Mouse (Mus musculus): ENCODE measurements around the gene Hspa14.

The Hspa14 gene

DNA sequence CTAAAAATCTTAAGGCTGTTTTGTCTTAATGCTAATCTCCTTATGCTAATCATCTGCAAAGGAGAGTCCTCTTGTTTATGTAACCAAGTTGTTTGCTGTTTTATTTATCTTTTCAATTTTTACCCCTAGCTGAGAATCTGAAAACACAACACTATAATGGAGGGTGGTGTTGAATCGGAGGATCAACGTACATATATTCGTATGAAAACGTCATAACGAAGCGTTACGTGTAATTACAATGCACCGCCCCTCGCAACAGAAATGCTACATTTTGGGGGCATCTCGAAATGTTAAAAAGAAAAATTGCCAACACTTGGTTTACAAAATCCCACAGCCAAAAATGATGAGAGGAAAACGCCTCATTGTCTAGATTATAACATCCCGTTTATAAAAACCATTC lies 38.7 kb downstream of the Hspa14 start:
- CTCF ChIA-PET: interaction anchor here in 1 of 4 experiments (0.9 to 1.4 kb wide), 2 partner anchors 18 to 326 kb away, joined by 3 to 4 read pairs; no protein-coding TSS in a partner anchor

DNA sequence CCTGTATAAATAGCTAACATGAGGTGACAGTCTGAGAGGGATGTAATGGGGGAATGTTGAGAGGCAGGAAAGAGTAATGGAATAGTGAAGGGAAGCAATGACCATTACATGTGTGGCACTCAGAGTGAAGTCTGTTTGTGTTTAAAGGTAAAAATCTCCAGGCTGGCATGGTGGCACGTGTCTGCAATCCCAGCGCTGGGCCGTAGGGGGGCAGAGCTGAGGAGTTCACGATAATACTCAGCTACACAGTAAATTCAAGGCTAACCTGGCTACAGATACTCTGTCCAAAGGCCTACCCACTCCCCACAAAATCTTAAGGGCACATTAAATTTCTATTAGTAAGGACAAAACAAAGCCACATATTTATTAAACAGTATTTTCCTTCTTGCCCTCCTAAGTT lies 56.0 kb downstream of the Hspa14 start:
- POLR2A ChIA-PET: interaction anchor here in 3 of 4 experiments (0.6 to 14.4 kb wide), 15 partner anchors 9 to 124 kb away, joined by 3 to 156 read pairs (median 4); partner anchors contain the start of genes Cdnf (in 2 of the 3), Dclre1c (in 2 of the 3), Gm45902 (in 2 of the 3) and Hspa14 (in 2 of the 3)
- CTCF ChIA-PET: interaction anchor here in 2 of 4 experiments (0.6 to 1.6 kb wide), 9 partner anchors 14 to 361 kb away, joined by 3 to 6 read pairs (median 3); partner anchors contain the start of gene Suv39h2 (in 1 of the 2)

More for the DNA sequence above, 38.7 kb downstream of the Hspa14 start:
- POLR2A ChIA-PET: interaction anchor here (0.7 to 9.5 kb wide), 35 partner anchors 8 to 239 kb away, joined by 3 to 156 read pairs (median 16); partner anchors contain the start of genes Cdnf (in 4 of the 4), Gm45902 (in 4 of the 4), Hspa14 (in 4 of the 4) and Acbd7 (in 3 of the 4)

DNA sequence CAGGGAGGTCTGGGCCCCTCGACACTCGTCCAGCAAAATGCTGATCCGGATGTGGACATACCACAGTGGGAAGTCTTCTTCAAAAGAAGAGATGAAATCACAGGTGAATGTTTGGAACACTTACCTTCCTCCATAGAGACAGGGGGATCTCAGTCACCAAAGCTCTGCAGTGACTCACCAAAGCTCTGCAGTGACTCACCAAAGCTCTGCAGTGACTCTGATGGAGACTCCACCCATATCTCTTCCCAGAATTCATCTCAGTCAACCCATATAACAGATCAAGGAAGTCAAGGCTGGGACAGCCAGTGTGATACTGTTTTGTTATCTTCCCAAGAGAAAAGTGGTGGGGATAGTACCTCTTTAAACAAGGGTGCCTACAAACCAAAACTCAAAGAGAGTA lies 59.5 kb downstream of the Hspa14 start:
- ChIA-PET POLR2A (interaction anchor here in 3 of 4 experiments (1.0 to 14.4 kb wide), 5 partner anchors 20 to 60 kb away, joined by 3 to 156 read pairs (median 3); partner anchors contain the start of genes Dclre1c (in 2 of the 3), Suv39h2 (in 2 of the 3), Cdnf (in 1 of the 3) and Gm45902 (in 1 of the 3)), CTCF (no interaction called here)

DNA sequence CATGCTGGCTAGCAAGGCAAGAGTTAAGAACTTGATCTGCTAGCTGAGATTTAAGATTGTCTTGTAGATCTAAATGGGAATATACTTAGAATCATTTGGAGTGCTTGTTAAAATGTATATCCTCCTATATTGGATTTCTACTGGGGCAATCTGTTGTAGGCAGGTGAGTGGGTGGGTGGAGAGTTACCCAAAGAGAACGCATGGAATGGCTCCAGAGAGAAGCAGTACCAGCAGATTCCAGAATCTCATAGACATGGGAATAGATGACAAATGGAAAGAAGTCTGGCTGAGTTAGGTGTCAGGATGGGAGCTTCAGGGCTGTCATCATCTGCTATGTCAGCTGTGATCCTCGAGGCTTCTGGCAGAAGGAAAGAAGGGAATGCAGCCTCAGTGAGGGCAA lies 63.2 kb downstream of the Hspa14 start:
- ChIA-PET POLR2A (interaction anchor here in 2 of 4 experiments (0.8 to 4.0 kb wide), 7 partner anchors 8 to 63 kb away, joined by 3 to 24 read pairs (median 4); partner anchors contain the start of genes Cdnf (in 1 of the 2), Dclre1c (in 1 of the 2), Gm45902 (in 1 of the 2) and Hspa14 (in 1 of the 2)), CTCF (no interaction called here)

DNA sequence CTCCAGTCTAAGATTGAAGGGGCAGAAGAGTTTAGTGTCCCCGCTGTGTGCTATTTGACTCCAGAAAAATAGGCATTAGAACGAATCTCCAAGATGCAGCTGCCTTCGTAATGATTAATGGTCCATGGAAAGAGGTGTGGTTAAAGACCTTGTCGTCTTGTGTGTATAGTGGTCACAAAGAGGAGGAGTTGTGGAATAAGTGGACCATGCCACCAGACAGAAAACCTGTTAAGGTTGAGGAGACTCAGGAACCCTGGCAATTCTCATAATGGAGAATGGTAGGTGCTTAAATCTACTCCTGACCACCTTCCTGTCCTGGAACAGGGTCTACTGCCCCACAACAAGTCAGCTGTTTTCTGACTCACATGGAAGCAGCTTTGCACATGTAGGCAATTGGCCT lies 66.6 kb downstream of the Hspa14 start:
- POLR2A ChIA-PET: interaction anchor here in 2 of 4 experiments (0.6 to 2.4 kb wide), 5 partner anchors 22 to 1470 kb away, joined by 3 to 12 read pairs (median 9); partner anchors contain the start of genes Suv39h2 (in 2 of the 2), Dclre1c (in 1 of the 2) and Rpp38 (in 1 of the 2)
- CTCF ChIA-PET: no interaction called here

DNA sequence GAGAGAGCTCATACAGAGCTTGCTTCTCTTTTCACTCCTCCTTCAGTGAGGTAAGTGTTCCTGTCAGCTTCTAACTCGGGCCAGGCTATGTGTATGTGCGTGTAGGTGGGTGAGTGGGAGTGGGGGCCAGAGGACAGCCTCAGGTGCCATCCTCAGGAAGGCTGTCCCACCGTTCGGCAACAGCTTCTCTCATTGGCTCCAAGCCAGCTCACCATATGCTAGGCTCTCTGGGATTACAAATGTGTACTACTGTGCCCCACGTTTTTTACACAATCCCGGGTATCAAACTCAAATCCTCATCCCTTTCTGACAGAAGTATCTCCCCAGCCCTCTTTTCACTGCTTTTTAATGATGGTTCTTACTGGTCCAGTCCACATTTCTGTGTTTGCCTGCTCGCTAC lies 68.4 kb downstream of the Hspa14 start:
- ChIA-PET POLR2A (interaction anchor here in 2 of 4 experiments (0.7 to 2.4 kb wide), 7 partner anchors 20 to 269 kb away, joined by 3 to 12 read pairs (median 3); partner anchors contain the start of genes Dclre1c (in 2 of the 2), Suv39h2 (in 2 of the 2), Cdnf (in 1 of the 2) and Gm45902 (in 1 of the 2)), CTCF (interaction anchor here in 2 of 4 experiments (0.7 to 0.9 kb wide), 2 partner anchors 95 to 146 kb away, joined by 3 to 4 read pairs; no protein-coding TSS in a partner anchor)
